In the genomic region with DNA sequence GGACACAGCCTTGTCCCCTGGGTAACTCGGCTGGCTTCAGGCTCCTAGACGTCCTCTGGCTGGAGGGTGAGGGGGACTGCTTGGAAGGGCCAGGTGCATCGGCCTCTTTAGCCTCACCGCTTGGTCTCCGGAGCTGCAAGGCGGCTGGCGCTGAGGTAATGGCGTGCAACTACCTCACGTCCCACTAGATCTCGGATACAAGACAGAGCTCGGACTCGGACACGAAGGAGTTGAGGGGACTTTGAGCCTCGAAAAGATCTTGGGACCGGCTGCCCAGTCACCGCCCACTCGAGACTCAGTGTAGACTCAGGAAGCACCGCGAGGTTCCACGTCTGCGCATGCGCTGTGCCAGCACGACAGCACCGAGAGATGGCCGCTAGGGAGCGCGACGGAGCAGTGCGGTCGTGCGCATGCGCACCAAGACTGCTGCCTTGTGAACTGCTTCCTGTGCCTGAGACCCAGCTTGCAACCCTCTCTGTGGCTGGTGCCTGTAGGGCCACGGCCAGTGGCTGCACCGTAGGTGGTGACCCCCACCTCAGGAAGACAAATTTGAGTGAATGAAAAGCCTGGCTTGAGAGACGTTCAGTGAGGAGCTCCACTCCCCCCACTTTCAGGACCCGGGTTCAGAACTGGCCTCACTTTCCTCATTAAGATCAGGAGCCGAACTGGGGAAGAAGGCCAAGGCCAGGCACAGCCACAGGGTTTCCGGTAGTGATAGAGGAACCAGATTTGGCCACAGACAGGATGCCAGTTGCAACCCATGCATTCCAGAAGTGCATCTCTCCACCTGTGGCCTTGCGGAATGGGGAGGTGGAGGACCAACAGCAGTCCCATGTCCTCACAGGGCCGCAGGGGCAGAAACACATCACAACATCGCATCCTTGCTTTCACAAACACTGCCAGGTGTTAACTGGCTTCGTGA, we compare ENCODE assay signal across 8 mouse cellular contexts. TPM values are rescaled to one million over a fixed set of nuclear protein-coding genes. Genes with fewer than 3 reads are reported as not detected.
A peak's percentile ranks its signal among the peaks of the same experiment; 100 is the strongest.
DNase-seq lines count a peak whose midpoint lies in the region; ATAC-seq lines count a peak whose summit lies in the region.

No protein-coding gene starts in this region.

- H3K9me3 ChIP-seq in forebrain, embryonic 11.5 days (ENCODE audit: control insufficient read depth, low read length) = no peaks in the 10 kb centered on the region
- no peaks in the 10 kb centered on the region for H3K9me3 ChIP-seq in heart, embryonic 15.5 days (replicated peaks)
- no peaks in the 10 kb centered on the region for H3K9me3 ChIP-seq in liver, embryonic 12.5 days (replicated peaks)

- peak overlapping the region; percentile 50; the same call in 1 of the 2 replicates for H3K27ac ChIP-seq in forebrain, embryonic 11.5 days (ENCODE audit: low read depth, low read length)
- peak overlapping the region; percentile 73 for H3K27ac ChIP-seq in heart, embryonic 15.5 days
- H3K27ac ChIP-seq in liver, embryonic 12.5 days = peak overlapping the region; percentile 59

- peak overlapping the region; percentile 76 for H3K9ac ChIP-seq in forebrain, embryonic 11.5 days (ENCODE audit: low read length)
- H3K9ac ChIP-seq in heart, embryonic 15.5 days = peak overlapping the region; percentile 71
- peak overlapping the region; percentile 77 for H3K9ac ChIP-seq in liver, embryonic 12.5 days

- H3K27me3 ChIP-seq in forebrain, embryonic 11.5 days (ENCODE audit: control insufficient read depth, insufficient read depth, low read length) = no peaks in the 10 kb centered on the region
- H3K27me3 ChIP-seq in heart, embryonic 15.5 days = no peaks in the 10 kb centered on the region
- H3K27me3 ChIP-seq in liver, embryonic 12.5 days (replicated peaks) = no peaks in the 10 kb centered on the region
- no peaks in the 10 kb centered on the region for H3K27me3 ChIP-seq in splenic B cell, adult 2 months (ENCODE audit: control insufficient read depth, insufficient read depth, low read length, poor library complexity, severe bottlenecking)

- WGBS in forebrain, embryonic 11.5 days = 17% methylated on average over 42 of the region's 42 CpGs
- WGBS in heart, embryonic 15.5 days = 14% methylated on average over 42 of the region's 42 CpGs
- WGBS in liver, embryonic 12.5 days (ENCODE audit: insufficient replicate concordance) = 10% methylated on average over 42 of the region's 42 CpGs

- peak; percentile 91 for ATAC-seq in forebrain, embryonic 11.5 days (replicated peaks; ENCODE audit: low FRiP score)
- ATAC-seq in heart, embryonic 15.5 days (replicated peaks; ENCODE audit: insufficient number of reproducible peaks, insufficient read depth, low FRiP score, low read depth) = peak; percentile 85
- peak; percentile 92 for ATAC-seq in liver, embryonic 12.5 days

- H3K4me3 ChIP-seq in forebrain, embryonic 11.5 days (ENCODE audit: low read depth, low read length) = peak overlapping the region; percentile 49
- peak overlapping the region; percentile 60 for H3K4me3 ChIP-seq in heart, embryonic 15.5 days
- H3K4me3 ChIP-seq in liver, embryonic 12.5 days = peak overlapping the region; percentile 65

- H3K36me3 ChIP-seq in forebrain, embryonic 11.5 days (ENCODE audit: control insufficient read depth, insufficient read depth, low read length) = no peaks in the 10 kb centered on the region
- peaks cover 17% of the 10 kb centered on the region; the same call in 1 of the 2 replicates for H3K36me3 ChIP-seq in heart, embryonic 15.5 days
- H3K36me3 ChIP-seq in liver, embryonic 12.5 days = no peaks in the 10 kb centered on the region
- no peaks in the 10 kb centered on the region for H3K36me3 ChIP-seq in splenic B cell, adult 2 months (ENCODE audit: control insufficient read depth, insufficient read depth, low read length, poor library complexity, severe bottlenecking)

- peak overlapping the region; percentile 62 for H3K4me2 ChIP-seq in forebrain, embryonic 11.5 days (ENCODE audit: low read depth, low read length, severe bottlenecking)
- H3K4me2 ChIP-seq in heart, embryonic 15.5 days = peak overlapping the region; percentile 81
- H3K4me2 ChIP-seq in liver, embryonic 12.5 days = peak overlapping the region; percentile 85

- DNase-seq in CD8-positive naive resting alpha-beta T cell, adult 2 months (ENCODE audit: low read depth in 2 of 2, low spot score in 2 of 2) = peak; percentile 96 to 97
- DNase-seq in c-Kit-positive CD71-positive TER-119-positive erythroid progenitor cells, embryonic 14.5 days (ENCODE audit: low spot score) = peak; percentile 95
- peak; percentile 98 for DNase-seq in forebrain, embryonic 11.5 days (ENCODE audit: low spot score)
- DNase-seq in kidney, postnatal 14 days = peak; percentile 97
- peak; percentile 100 for DNase-seq in naive thymus-derived CD4-positive, alpha-beta T cell, adult 2 months (ENCODE audit: low read depth)
- peak; percentile 98 for DNase-seq in splenic B cell, adult 2 months (ENCODE audit: low read depth, low spot score)

- H3K4me1 ChIP-seq in forebrain, embryonic 11.5 days (replicated peaks; ENCODE audit: control insufficient read depth, insufficient read depth, low read length) = no peaks in the 10 kb centered on the region
- peaks cover 18% of the 10 kb centered on the region for H3K4me1 ChIP-seq in heart, embryonic 15.5 days (replicated peaks)
- peaks cover 20% of the 10 kb centered on the region for H3K4me1 ChIP-seq in liver, embryonic 12.5 days

RNA-seq across cellular contexts. Expression of gene Adcy9, which starts 54.8 kb away (rescaled TPM):
- 0.84 and 0.96 TPM in 2 replicates for polyA plus RNA-seq in forebrain, embryonic 11.5 days (2014; fragmentation: Nextera tagmentation; extraction: Ambion mirVana)
- polyA plus RNA-seq in heart, embryonic 15.5 days (2015; fragmentation: Nextera tagmentation; extraction: Ambion mirVana) = 1.1 and 1.5 TPM in 2 replicates
- 1.1 and 1.6 TPM in 2 replicates for polyA plus RNA-seq in liver, embryonic 12.5 days (2016; fragmentation: Nextera tagmentation; extraction: Ambion mirVana)

Comparison
In these comparisons a context has a peak if more than half of its experiments do, and no peak if none do; other contexts are left out.
1. Peak in every context shown above with its lines: DNase-seq, ATAC-seq, H3K4me3 ChIP-seq and H3K27ac ChIP-seq.